Mouse (Mus musculus) ES-Bruce4 (cell line): ENCODE results near the gene Cubn. TPM values are rescaled to one million over a fixed set of nuclear protein-coding genes. Genes with fewer than 3 reads are reported as not detected.

Source experiments
- H3K27ac ChIP-seq: 2 replicates; pipeline ENCODE4 v1.5.1; 2012; ENCODE audit warnings: low read length, inconsistent platforms; ENCODE audit not compliant: insufficient read depth
- H3K27me3 ChIP-seq: 2 replicates; pipeline ENCODE4 v1.6.1; 2012; ENCODE audit warnings: mild to moderate bottlenecking, low read length, inconsistent platforms; ENCODE audit not compliant: control insufficient read depth, poor library complexity, insufficient read depth, severe bottlenecking
- H3K36me3 ChIP-seq: 2 replicates; pipeline ENCODE4 v1.6.1; 2012; ENCODE audit warnings: inconsistent platforms, mild to moderate bottlenecking, low read length, moderate library complexity; ENCODE audit not compliant: control insufficient read depth, poor library complexity, insufficient read depth, severe bottlenecking
- H3K4me1 ChIP-seq: one replicate; pipeline ENCODE4 v1.8.1; 2011; ENCODE audit warnings: low read length; ENCODE audit not compliant: control insufficient read depth, insufficient read depth
- H3K4me3 ChIP-seq: 2 replicates; pipeline ENCODE4 v1.5.1; 2011; ENCODE audit warnings: low read depth, mild to moderate bottlenecking, low read length
- H3K9ac ChIP-seq: 2 replicates; pipeline ENCODE4 v1.6.1; 2012; ENCODE audit warnings: low read depth, mild to moderate bottlenecking, inconsistent platforms; ENCODE audit not compliant: poor library complexity, severe bottlenecking
- H3K9me3 ChIP-seq: replicated peaks from 2 replicates; pipeline ENCODE4 v1.6.1; 2012; ENCODE audit warnings: mild to moderate bottlenecking, low read length, inconsistent platforms; ENCODE audit not compliant: control insufficient read depth, poor library complexity, insufficient read depth, severe bottlenecking
- CTCF ChIP-seq: IDR thresholded peaks from one replicate; pipeline ENCODE4 v1.8.1; 2011; ENCODE audit warnings: low read depth, low read length
- EP300 ChIP-seq: IDR thresholded peaks from 2 replicates; pipeline ENCODE4 v1.6.1; 2011; ENCODE audit warnings: low read depth, low read length; ENCODE audit not compliant: insufficient read depth
- POLR2A ChIP-seq: IDR thresholded peaks from one replicate; pipeline ENCODE4 v1.8.1; 2011; ENCODE audit warnings: low read length; ENCODE audit not compliant: insufficient read depth
- polyA plus RNA-seq: library from polyadenylated mRNA; stranded (reverse); fragments of >200 nt; gene quantifications from 2 replicates; pipeline ENCODE4 v1.2.4, GENCODE M21; 2011; ENCODE audit warnings: low read depth; ENCODE audit not compliant: missing spikeins, insufficient read depth, insufficient read length

The Cubn gene
- polyA plus RNA-seq, 1 experiment: 0.21 TPM

GRCm38 (mm10) chr2:13352112-13352728, 139.4 kb downstream of the Cubn start:
- H3K9me3 ChIP-seq: no peaks in the 10 kb centered on the region
- H3K4me3 ChIP-seq: no peak overlapping the region
- no peak overlapping the region for H3K27ac ChIP-seq
- H3K4me1 ChIP-seq: no peaks in the 10 kb centered on the region
- no peaks in the 10 kb centered on the region for H3K27me3 ChIP-seq
- H3K9ac ChIP-seq: no peak overlapping the region
- TF ChIP-seq EP300 (no peak), CTCF (no peak), POLR2A (no peak)
- H3K36me3 ChIP-seq: no peaks in the 10 kb centered on the region

- H3K9me3 ChIP-seq: no peaks in the 10 kb centered on the region
- no peak overlapping the region for H3K27ac ChIP-seq
- H3K27me3 ChIP-seq: no peaks in the 10 kb centered on the region
- no peak overlapping the region for H3K4me3 ChIP-seq
- no peaks in the 10 kb centered on the region for H3K4me1 ChIP-seq
- H3K9ac ChIP-seq: no peak overlapping the region
- H3K36me3 ChIP-seq: no peaks in the 10 kb centered on the region
- TF ChIP-seq POLR2A (no peak), EP300 (no peak), CTCF (no peak)
Measured at GRCm38 (mm10) chr2:13342325-13342926, 149.2 kb downstream of the Cubn start.

DNA sequence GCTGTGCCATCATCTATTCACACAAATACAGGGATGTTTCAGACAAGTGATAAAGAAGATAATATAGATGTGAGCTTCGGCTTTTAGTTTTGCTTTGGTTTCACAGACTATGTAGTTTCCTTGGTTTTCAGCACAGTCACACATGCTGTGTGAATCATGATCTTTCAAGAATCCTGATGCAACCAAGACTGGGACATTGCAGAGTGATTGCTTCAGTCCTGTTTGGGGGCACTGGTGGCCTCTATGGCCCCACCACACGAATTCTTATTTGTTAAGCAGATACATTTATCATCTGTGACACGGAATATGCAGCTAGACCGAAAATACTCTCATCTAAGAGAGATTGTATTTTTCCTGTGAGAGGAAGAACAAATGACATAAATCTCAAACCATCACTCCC, 156.2 kb downstream of the Cubn start:
- TF ChIP-seq POLR2A (no peak), EP300 (no peak), CTCF (no peak)
- no peaks in the 10 kb centered on the region for H3K4me1 ChIP-seq

GRCm38 (mm10) chr2:13329754-13330417, 161.7 kb downstream of the Cubn start:
- no peak for TF ChIP-seq EP300
- no peak for TF ChIP-seq CTCF
- TF ChIP-seq POLR2A: no peak
- no peak overlapping the region for H3K9ac ChIP-seq
- H3K9me3 ChIP-seq: no peaks in the 10 kb centered on the region
- H3K36me3 ChIP-seq: no peaks in the 10 kb centered on the region
- no peak overlapping the region for H3K27ac ChIP-seq
- H3K4me3 ChIP-seq: no peak overlapping the region
- no peaks in the 10 kb centered on the region for H3K27me3 ChIP-seq
- H3K4me1 ChIP-seq: no peaks in the 10 kb centered on the region

More for the DNA sequence above, 156.2 kb downstream of the Cubn start:
- H3K9ac ChIP-seq: no peak overlapping the region
- no peaks in the 10 kb centered on the region for H3K36me3 ChIP-seq
- H3K4me3 ChIP-seq: no peak overlapping the region
- no peak overlapping the region for H3K27ac ChIP-seq
- no peaks in the 10 kb centered on the region for H3K9me3 ChIP-seq
- H3K27me3 ChIP-seq: no peaks in the 10 kb centered on the region

DNA sequence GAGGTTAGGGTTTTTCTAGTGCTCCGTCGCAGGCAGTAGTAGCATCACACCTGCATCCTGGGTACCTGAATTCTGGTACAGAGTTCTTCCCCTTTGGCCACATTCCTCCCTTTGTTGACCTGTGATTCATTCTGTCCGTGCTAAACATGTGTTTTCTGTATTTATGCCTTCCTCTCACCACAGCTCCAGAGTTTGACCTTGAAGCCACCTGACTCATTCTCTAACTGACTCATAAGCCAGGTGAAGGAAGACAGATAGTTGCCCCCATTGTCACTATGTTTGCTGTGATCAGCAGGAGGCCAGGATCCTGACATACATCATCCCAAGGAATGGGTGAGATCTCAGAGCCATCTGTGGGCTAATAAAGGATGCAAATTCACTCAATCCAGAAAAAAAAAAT, 188.2 kb downstream of the Cubn start:
- Histone ChIP-seq H3K27ac (no peak overlapping the region), H3K27me3 (no peaks in the 10 kb centered on the region), H3K4me3 (no peak overlapping the region), H3K9ac (no peak overlapping the region), H3K36me3 (no peaks in the 10 kb centered on the region), H3K9me3 (no peaks in the 10 kb centered on the region), H3K4me1 (no peaks in the 10 kb centered on the region)
- TF ChIP-seq POLR2A (no peak), CTCF (no peak), EP300 (no peak)

DNA sequence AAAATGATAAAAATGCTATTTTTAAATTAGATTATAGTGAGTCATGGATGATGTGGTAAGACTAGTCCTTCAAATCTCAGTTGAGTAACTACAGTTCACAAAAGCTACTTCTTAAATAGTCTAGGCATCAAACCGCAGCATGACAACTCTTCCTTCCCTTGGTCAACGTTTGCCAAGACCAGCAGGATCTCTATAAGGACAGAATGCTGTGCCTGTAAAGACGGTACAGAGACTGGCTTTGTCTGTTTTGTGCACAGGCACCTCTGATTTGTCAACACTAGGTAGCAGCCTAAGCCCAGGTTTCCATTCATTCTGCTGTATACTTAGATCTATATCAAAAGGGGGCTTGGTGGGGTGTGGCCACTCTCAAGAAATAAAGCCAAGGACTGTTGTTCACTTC, 192.6 kb downstream of the Cubn start:
- Histone ChIP-seq H3K27ac (no peak overlapping the region), H3K4me3 (no peak overlapping the region), H3K9ac (no peak overlapping the region), H3K36me3 (no peaks in the 10 kb centered on the region), H3K4me1 (no peaks in the 10 kb centered on the region), H3K9me3 (no peaks in the 10 kb centered on the region), H3K27me3 (no peaks in the 10 kb centered on the region)
- TF ChIP-seq EP300 (no peak), POLR2A (no peak), CTCF (no peak)
